Mouse (Mus musculus) lung, adult 2 months (tissue): ENCODE data around the gene Tgm3. TPM values are rescaled to one million over a fixed set of nuclear protein-coding genes. Genes with fewer than 3 reads are reported as not detected.

Experiments
- DNase-seq: peaks from one replicate; pipeline ENCODE4 v3.0.0; 2022
- H3K4me1 ChIP-seq: fragments of 200-500 bp; 2 replicates; pipeline ENCODE4 v1.6.1; 2011; ENCODE audit warnings: low read length; ENCODE audit not compliant: control insufficient read depth, insufficient read depth
- H3K4me3 ChIP-seq: fragments of 200-500 bp; replicated peaks from 2 replicates; pipeline ENCODE3; 2011; ENCODE audit warnings: low read depth, mild to moderate bottlenecking, control low read depth, low read length; ENCODE audit errors: extremely low read depth
- CTCF ChIP-seq: fragments of 200-500 bp; IDR thresholded peaks from 2 replicates; pipeline ENCODE4 v1.5.1; 2011; ENCODE audit warnings: mild to moderate bottlenecking, low read length, control low read depth; ENCODE audit not compliant: insufficient read depth
- POLR2A ChIP-seq: fragments of 200-500 bp; IDR thresholded peaks from 2 replicates; pipeline ENCODE4 v1.6.1; 2011; ENCODE audit warnings: low read depth, mild to moderate bottlenecking, control low read depth, low read length, borderline replicate concordance; ENCODE audit errors: extremely low read depth
- WGBS: fragments of 180-500 bp; shearing (Covaris S2); methylation state at CpG from one replicate; pipeline ENCODE4 v1.1.7; 2018; 5-methylcytosine and 5-hydroxymethylcytosine counted together
- polyA plus RNA-seq: library from polyadenylated mRNA; depleted of rRNA; stranded (reverse); fragments of >200 nt; gene quantifications from 2 replicates; pipeline ENCODE4 v1.2.3, GENCODE M21; 2012; rRNA removed

The Tgm3 gene
- polyA plus RNA-seq, 1 experiment: 83.3 TPM

- no peak for DNase-seq
- 68% methylated on average over 6 of the region's 6 CpGs for WGBS
- Histone ChIP-seq H3K4me3 (no peak overlapping the region), H3K4me1 (no peaks in the 10 kb centered on the region)
- TF ChIP-seq CTCF (no peak), POLR2A (no peak)
These were observed 36.6 kb downstream of the Tgm3 start for GRCm38 (mm10) chr2:130048792-130049191.

- no peaks in the 10 kb centered on the region for H3K4me1 ChIP-seq
- TF ChIP-seq POLR2A (no peak), CTCF (peak; percentile 27; the same call in 1 of the 2 replicates)
- DNase-seq: no peak
- H3K4me3 ChIP-seq: no peak overlapping the region
- 36% methylated on average over 1 of the region's 1 CpGs for WGBS
These were observed 46.0 kb downstream of the Tgm3 start for GRCm38 (mm10) chr2:130058149-130058548.

GRCm38 (mm10) chr2:130068228-130068627 is 56.1 kb downstream of the Tgm3 start:
- WGBS: 21% methylated on average over 3 of the region's 3 CpGs
- DNase-seq: no peak
- Histone ChIP-seq H3K4me3 (no peak overlapping the region), H3K4me1 (no peaks in the 10 kb centered on the region; the same call in 1 of the 2 replicates)
- TF ChIP-seq POLR2A: no peak
- no peak; the same call in 1 of the 2 replicates for TF ChIP-seq CTCF

GRCm38 (mm10) chr2:130070396-130070795 is 58.2 kb downstream of the Tgm3 start:
- 71% methylated on average over 2 of the region's 2 CpGs for WGBS
- Histone ChIP-seq H3K4me3 (no peak overlapping the region), H3K4me1 (no peaks in the 10 kb centered on the region; the same call in 1 of the 2 replicates)
- no peak for DNase-seq
- no peak for TF ChIP-seq POLR2A
- no peak for TF ChIP-seq CTCF

Other genes starting within 250 kb of the Tgm3 start
- 18.2 and 20.1 TPM in 2 replicates for gene Stk35, start 211.8 kb upstream of the Tgm3 start, polyA plus RNA-seq
- not detected in 2 replicates for gene Tgm6, start 100.1 kb downstream of the Tgm3 start, polyA plus RNA-seq
- 245 and 297 TPM in 2 replicates for gene Snrpb, start 167.1 kb downstream of the Tgm3 start, polyA plus RNA-seq
- gene Tmc2, start 182.8 kb downstream of the Tgm3 start, polyA plus RNA-seq: not detected in 2 replicates